Mouse (Mus musculus) left cerebral cortex, adult 8-10 months (tissue): ENCODE results near the gene Gm20388. TPM values are rescaled to one million over a fixed set of nuclear protein-coding genes. Genes with fewer than 3 reads are reported as not detected.

Experiments
- DNase-seq, 2 experiments: peaks; one replicate each; pipeline ENCODE4 v3.0.0; 2022; ENCODE audit warnings: low spot score in 2 of 2
- total RNA-seq, 4 experiments: library from RNA; stranded (reverse); gene quantifications; 2 replicates each; pipeline ENCODE4 v1.2.4; 2022

The Gm20388 gene
- total RNA-seq, 4 experiments from 2014 or later, result 10.4 to 20.8 (median 16.4) TPM

DNA sequence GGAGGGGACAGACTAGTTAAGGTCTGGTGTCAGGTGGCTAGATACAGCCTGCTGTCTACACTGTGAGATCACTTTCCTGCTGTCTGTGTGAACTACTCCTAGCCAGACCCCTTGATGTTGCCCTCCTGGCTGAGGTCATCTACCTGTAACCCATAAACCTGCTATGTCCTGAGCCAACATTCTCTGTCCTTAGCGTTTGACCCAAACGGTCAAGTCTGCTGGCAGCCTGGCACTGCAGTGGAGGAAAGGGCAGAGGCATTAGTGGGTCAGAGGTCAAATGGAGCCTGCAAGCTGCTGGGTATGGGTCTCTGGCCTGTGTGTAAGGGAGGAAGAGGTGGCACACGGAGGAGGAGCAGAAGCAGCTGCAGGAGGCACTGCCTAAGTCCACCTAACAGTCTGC, 4362.2 kb downstream of the Gm20388 start:
- DNase-seq, result no peak

DNA sequence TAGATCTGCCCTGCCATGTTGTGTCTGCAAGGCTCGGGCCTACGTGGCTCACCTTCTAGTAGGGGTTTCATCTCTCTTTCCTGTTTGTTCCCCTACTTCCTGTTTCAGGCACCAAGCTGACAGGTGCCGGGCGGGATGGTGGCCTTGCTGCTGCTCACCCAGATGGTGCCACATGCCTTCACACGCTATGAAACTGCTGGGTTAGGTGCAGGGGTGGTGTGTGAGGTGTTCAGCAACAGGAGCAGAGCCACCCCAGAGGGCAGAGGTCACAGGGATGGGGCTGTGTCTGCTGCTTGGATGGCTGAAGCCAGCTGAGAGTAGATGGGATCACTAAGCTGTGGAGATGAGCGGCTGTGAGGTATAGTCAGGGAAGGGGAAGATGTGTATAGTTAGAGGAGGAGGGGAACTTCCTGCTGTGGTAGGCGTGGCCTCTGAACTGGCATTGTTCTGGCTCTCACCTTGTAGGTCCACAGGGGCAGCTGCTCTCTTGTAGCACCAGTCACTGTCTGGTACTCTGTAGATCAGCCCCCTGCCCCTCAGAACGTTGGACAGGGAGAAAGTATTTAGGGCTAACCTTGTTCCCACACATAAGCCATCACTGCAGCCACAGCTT, 4363.1 kb downstream of the Gm20388 start:
- DNase-seq, result no peak

GRCm38 (mm10) chr8:124274441-124275120, 4363.9 kb downstream of the Gm20388 start:
- no peak for DNase-seq

DNA sequence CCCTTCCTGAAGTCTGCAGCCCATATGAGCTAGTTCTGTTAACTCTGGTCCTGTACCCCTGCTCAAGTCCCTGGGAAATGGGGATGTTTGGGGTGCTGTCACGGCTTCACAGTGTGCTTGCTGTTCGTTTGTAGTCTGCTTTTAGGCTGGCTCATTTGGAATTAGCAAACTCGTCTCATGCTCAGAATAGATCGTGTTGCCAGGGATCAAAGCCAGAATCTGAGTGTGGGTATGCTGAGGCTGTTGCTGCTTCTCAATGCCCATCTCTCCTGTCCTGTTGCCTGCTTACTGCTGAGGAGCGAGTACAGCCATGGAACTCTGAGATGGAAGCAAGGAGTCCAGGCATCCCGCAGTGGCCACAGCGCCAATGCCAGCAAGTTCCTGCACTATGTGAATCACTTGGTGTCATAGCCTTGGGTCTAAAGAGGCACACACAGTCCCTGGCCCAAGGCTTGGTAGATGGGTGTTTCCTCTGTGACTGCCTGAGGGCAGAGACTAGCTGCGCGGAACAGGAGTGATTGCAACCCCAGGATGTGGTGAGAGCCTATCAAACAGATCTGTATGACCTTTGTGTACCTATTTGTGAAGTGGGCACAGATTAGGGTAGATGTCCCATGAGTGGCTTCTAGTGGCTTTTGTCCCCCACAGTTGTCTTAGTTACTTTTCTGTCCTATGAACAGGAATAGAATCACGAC, 4364.9 kb downstream of the Gm20388 start:
- DNase-seq, result no peak

- no peak for DNase-seq
Observed at GRCm38 (mm10) chr8:124277951-124278910, 4367.6 kb downstream of the Gm20388 start.

GRCm38 (mm10) chr8:124278956-124279689, 4368.5 kb downstream of the Gm20388 start:
- DNase-seq, result no peak

DNA sequence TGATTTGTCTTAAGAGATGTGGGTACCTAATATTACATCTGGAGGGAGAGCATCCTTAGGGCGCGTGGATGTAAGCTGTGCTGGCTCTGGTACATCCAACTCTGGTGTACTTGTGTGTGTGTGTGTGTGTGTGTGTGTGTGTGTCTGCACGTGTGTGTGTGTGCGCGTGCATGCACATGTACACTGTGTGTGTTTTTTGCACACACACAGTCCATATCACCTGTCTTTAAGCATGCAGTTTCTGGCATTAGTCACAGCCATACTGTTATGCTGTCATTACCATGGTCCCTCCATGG, 4369.0 kb downstream of the Gm20388 start:
- no peak for DNase-seq

- no peak for DNase-seq
Observed at GRCm38 (mm10) chr8:124281700-124282541, 4371.3 kb downstream of the Gm20388 start.

- no peak for DNase-seq
Observed at GRCm38 (mm10) chr8:124282878-124283630, 4372.4 kb downstream of the Gm20388 start.

DNA sequence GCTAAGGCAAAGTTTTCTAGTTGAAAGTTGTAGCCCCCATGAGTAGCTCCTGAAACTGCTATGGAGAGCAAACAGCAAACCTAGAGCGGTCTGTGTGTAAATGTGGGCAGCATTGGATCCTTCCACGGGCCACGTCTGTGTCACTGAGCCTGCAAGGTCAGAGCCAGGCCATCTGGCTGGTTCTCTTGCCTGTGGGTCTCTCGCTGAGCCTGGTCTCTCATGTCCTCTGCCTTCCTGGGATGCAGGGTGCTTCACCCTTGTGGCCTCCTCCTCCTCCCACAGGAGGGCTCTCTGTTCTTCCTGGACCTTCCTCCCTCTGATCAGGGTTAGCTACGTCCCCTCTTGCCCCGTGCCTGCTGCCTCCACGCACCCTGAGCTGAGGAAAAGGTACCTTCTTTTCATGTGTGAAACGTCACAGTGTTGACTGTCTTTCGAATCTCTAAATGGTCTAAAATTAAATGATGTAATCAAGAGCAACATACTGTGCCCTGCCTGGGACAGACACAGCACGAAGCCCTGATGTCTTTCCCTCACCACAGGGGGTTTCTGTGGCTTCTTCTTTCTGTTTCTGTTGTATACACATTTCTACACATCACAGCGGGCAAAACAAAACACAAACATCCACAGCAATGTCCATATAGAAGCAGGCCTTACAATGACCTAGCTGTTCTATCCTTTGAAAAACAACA, 4373.1 kb downstream of the Gm20388 start:
- no peak for DNase-seq

GRCm38 (mm10) chr8:124284333-124284711, 4373.7 kb downstream of the Gm20388 start:
- no peak for DNase-seq

GRCm38 (mm10) chr8:124284984-124285576, 4374.4 kb downstream of the Gm20388 start:
- DNase-seq, result no peak

- DNase-seq, result no peak
Observed at GRCm38 (mm10) chr8:124286461-124287124, 4376.0 kb downstream of the Gm20388 start.

- no peak for DNase-seq
Observed at GRCm38 (mm10) chr8:124288215-124288864, 4377.7 kb downstream of the Gm20388 start.

GRCm38 (mm10) chr8:124289481-124290050, 4378.9 kb downstream of the Gm20388 start:
- no peak for DNase-seq

DNA sequence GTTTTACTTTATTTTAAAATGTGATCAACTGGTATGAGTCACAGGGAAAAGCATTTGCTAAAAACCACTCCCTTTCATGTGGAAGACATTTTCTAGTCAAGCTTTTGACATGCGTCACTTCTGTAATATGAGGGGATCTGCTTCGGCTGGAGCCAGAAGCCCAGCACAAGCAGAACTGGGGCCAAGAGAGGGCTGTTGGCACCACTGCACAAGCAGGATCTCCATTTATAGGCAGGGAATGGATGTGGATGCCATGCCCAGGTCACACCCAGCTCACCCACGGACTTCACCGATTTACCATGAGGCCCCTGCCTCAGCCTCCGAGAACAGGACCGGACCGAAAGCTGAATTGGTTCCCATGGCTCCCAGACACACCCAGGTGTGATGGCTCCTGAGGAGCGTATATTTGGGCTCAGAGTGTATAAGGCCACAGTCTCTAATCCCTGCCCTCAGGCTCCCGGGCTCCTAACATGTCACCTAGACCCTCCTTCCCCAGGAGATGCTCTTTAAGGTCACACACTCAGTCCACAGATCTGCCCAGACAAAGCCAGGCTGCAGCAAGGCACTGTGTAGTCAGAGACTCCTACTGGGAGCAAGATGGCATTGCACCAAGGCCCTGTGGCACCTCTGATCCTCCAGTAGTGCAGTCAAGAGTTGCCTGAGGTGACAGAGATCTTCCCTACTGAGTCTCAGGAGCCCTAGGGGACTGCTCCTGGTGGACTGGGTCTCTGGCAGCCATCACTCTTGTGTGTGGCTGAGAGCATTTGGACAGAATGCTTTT, 4380.5 kb downstream of the Gm20388 start:
- no peak for DNase-seq
